Mouse (Mus musculus) lung, adult 10 weeks (tissue): ENCODE results near the gene Zfp945. TPM values are rescaled to one million over a fixed set of nuclear protein-coding genes. Genes with fewer than 3 reads are reported as not detected.

Experiments
- polyA plus RNA-seq: library from polyadenylated mRNA; stranded (reverse); fragments of 350-450 nt; fragmentation: Illumina TruSeq; extraction: RNeasy Lipid Tissue Mini Kit (QIAGEN cat#74804); gene quantifications from one replicate; pipeline ENCODE4 v1.2.3, GENCODE M21; 2014; ENCODE audit warnings: low read depth, low replicate concordance; ENCODE audit not compliant: insufficient read depth

Zfp945 gene
- 4.6 TPM for polyA plus RNA-seq

DNA sequence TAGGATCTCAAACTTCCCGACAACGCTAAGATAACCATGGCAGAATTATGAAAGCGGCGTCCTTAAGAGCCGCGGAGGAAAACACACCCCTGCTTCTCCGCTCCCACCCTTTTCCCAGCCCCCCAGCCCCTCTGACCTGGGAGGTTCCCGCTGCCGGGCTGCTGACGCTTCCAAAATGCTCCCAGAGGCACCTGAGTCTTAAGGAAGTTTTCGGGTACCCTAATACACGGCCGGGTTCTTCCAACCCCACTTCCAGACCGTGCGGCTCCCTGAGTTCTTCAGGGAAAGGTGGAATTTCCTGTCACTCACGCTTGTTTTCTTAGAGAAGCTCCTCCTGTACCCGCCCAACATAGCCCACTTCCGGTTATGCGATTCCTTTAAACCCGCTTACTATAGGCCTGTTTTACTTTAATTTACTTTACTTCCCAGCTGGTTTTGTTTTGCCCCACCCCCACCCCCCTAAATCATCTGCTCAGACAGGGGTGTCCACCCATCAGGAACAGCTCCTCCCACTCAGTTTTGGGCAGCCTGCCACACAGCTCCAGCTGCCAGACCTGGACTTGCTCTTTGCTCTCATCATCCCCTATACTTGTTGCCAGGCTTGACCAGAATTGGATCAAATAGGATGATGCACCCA is at the start of gene Zfp945:
Gene Zfp945 (minus strand): TSS at position 290 of the 637 bp plus-strand sequence.

Other genes with a start within 250 kb of the Zfp945 start
- gene Vmn2r113, start 75.8 kb upstream of the Zfp945 start, polyA plus RNA-seq = not detected
- not detected for gene Vmn2r-ps130, start 194.0 kb upstream of the Zfp945 start, polyA plus RNA-seq